Mouse (Mus musculus): ENCODE results near the gene Ripply1.

DNA sequence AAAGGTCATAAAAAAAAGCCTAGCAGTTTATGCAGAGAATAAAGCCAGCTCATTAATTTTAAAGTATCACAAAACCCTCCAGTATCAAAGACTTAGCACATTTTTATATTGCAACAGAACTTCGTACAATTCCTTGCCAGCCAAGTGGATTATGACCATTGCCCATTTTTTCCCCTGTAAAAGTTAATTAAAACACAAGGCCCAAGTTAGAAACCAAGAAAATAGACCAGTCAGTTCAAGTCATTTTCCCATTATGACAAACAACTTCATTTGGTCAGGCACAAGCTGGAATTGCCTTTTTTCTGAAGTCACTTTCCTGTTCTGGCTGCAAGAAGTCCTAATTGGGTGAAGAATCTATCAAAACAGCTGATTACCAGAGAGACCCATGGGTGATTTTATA is 43.2 kb upstream of the Ripply1 start:
- TF ChIP-seq CTCF (IDR thresholded peaks at IDR 0.05; ENCODE audit: insufficient read depth, low read length) = no peak
- no peak for TF ChIP-seq POLR2A (IDR thresholded peaks at IDR 0.05; ENCODE audit: borderline replicate concordance, extremely low read depth, low read depth, low read length)
